Mouse (Mus musculus) limb, embryonic 13.5 days (tissue): ENCODE data around the gene Tmem117. TPM values are rescaled to one million over a fixed set of nuclear protein-coding genes. Genes with fewer than 3 reads are reported as not detected.

Experiments used
- ATAC-seq: fragments of 200-750 bp; cut with Nextera tagmentation; 2 replicates; pipeline ENCODE4 v1.8.0; 2017; ENCODE audit warnings: low read depth, moderate number of reproducible peaks, moderate TSS enrichment; ENCODE audit not compliant: low FRiP score
- H3K27ac ChIP-seq: fragments of 300-500 bp; sonication (generic); 2 replicates; pipeline ENCODE4 v1.5.1; 2015; ENCODE audit warnings: inconsistent platforms, mild to moderate bottlenecking, moderate library complexity
- H3K27me3 ChIP-seq: fragments of 300-500 bp; sonication (generic); 2 replicates; pipeline ENCODE4 v1.6.1; 2015; ENCODE audit warnings: mild to moderate bottlenecking, inconsistent platforms
- H3K36me3 ChIP-seq: fragments of 300-500 bp; sonication (generic); 2 replicates; pipeline ENCODE4 v1.6.1; 2015; ENCODE audit warnings: inconsistent platforms, mild to moderate bottlenecking, moderate library complexity
- H3K4me1 ChIP-seq: fragments of 300-500 bp; sonication (generic); 2 replicates; pipeline ENCODE4 v1.6.1; 2015; ENCODE audit warnings: inconsistent platforms
- H3K4me2 ChIP-seq: fragments of 300-500 bp; sonication (generic); replicated peaks from 2 replicates; pipeline ENCODE4 v1.6.1; 2015; ENCODE audit warnings: inconsistent platforms, mild to moderate bottlenecking, moderate library complexity
- H3K4me3 ChIP-seq: fragments of 300-500 bp; sonication (generic); 2 replicates; pipeline ENCODE4 v1.5.1; 2015; ENCODE audit warnings: moderate library complexity, mild to moderate bottlenecking, inconsistent platforms
- H3K9ac ChIP-seq: fragments of 300-500 bp; sonication (generic); 2 replicates; pipeline ENCODE4 v1.6.1; 2015; ENCODE audit warnings: mild to moderate bottlenecking, inconsistent platforms
- H3K9me3 ChIP-seq: fragments of 300-500 bp; sonication (generic); 2 replicates; pipeline ENCODE4 v1.6.1; 2016; ENCODE audit warnings: inconsistent platforms
- WGBS: fragments of 180-500 bp; shearing (Covaris S2); methylation state at CpG from one replicate; pipeline ENCODE4 v1.1.7; 2015; 5-methylcytosine and 5-hydroxymethylcytosine counted together
- polyA plus RNA-seq: library from polyadenylated mRNA; unstranded; fragments of >200 nt; fragmentation: Nextera tagmentation; extraction: Ambion mirVana; gene quantifications from 2 replicates; pipeline ENCODE4 v1.2.1, GENCODE M21; 2015

The Tmem117 gene
- polyA plus RNA-seq, 1 experiment from 2014 or later = 5.5 TPM

GRCm38 (mm10) chr15:94651350-94651749 lies 22.3 kb downstream of the Tmem117 start:
- no peaks in the 10 kb centered on the region for H3K9me3 ChIP-seq
- H3K27me3 ChIP-seq = no peaks in the 10 kb centered on the region
- 76% methylated on average over 9 of the region's 9 CpGs for WGBS
- H3K36me3 ChIP-seq = no peaks in the 10 kb centered on the region
- H3K27ac ChIP-seq = no peak overlapping the region
- no peak overlapping the region for H3K9ac ChIP-seq
- H3K4me2 ChIP-seq = no peak overlapping the region
- ATAC-seq = no peak
- peaks cover 5% of the 10 kb centered on the region for H3K4me1 ChIP-seq
- no peak overlapping the region for H3K4me3 ChIP-seq

- WGBS = 74% methylated on average over 13 of the region's 13 CpGs
- no peak overlapping the region for H3K9ac ChIP-seq
- no peaks in the 10 kb centered on the region for H3K27me3 ChIP-seq
- H3K4me1 ChIP-seq = peaks cover 5% of the 10 kb centered on the region
- no peak overlapping the region for H3K4me3 ChIP-seq
- no peak for ATAC-seq
- H3K36me3 ChIP-seq = no peaks in the 10 kb centered on the region
- H3K27ac ChIP-seq = no peak overlapping the region
- H3K4me2 ChIP-seq = no peak overlapping the region
- H3K9me3 ChIP-seq = no peaks in the 10 kb centered on the region
Measured at GRCm38 (mm10) chr15:94651969-94652842, 23.2 kb downstream of the Tmem117 start.

GRCm38 (mm10) chr15:94652843-94653206 lies 23.8 kb downstream of the Tmem117 start:
- Histone ChIP-seq H3K9ac (no peak overlapping the region), H3K4me1 (peaks cover 12% of the 10 kb centered on the region), H3K4me2 (no peak overlapping the region), H3K4me3 (no peak overlapping the region), H3K36me3 (no peaks in the 10 kb centered on the region), H3K9me3 (no peaks in the 10 kb centered on the region), H3K27me3 (no peaks in the 10 kb centered on the region), H3K27ac (no peak overlapping the region)
- no peak for ATAC-seq
- 78% methylated on average over 3 of the region's 3 CpGs for WGBS

GRCm38 (mm10) chr15:94655811-94656323 lies 26.8 kb downstream of the Tmem117 start:
- Histone ChIP-seq H3K27ac (no peak overlapping the region), H3K4me3 (no peak overlapping the region), H3K4me1 (peaks cover 34% of the 10 kb centered on the region), H3K9me3 (no peaks in the 10 kb centered on the region), H3K36me3 (no peaks in the 10 kb centered on the region), H3K4me2 (no peak overlapping the region), H3K9ac (no peak overlapping the region), H3K27me3 (no peaks in the 10 kb centered on the region)
- ATAC-seq = no peak
- 76% methylated on average over 13 of the region's 13 CpGs for WGBS

- no peak for ATAC-seq
- WGBS = 26% methylated on average over 6 of the region's 6 CpGs
- no peaks in the 10 kb centered on the region for H3K36me3 ChIP-seq
Measured at GRCm38 (mm10) chr15:94657882-94658281, 28.9 kb downstream of the Tmem117 start.

GRCm38 (mm10) chr15:94658392-94659111 lies 29.5 kb downstream of the Tmem117 start:
- Histone ChIP-seq H3K9ac (no peak overlapping the region), H3K27me3 (no peaks in the 10 kb centered on the region), H3K9me3 (no peaks in the 10 kb centered on the region), H3K4me2 (no peak overlapping the region), H3K4me1 (peaks cover 37% of the 10 kb centered on the region), H3K27ac (peak overlapping the region; percentile 67; the same call in 1 of the 2 replicates), H3K36me3 (no peaks in the 10 kb centered on the region), H3K4me3 (no peak overlapping the region)
- no peak for ATAC-seq
- 58% methylated on average over 13 of the region's 13 CpGs for whole genome bisulfite sequencing

More at GRCm38 (mm10) chr15:94657882-94658281, 28.9 kb downstream of the Tmem117 start:
- Histone ChIP-seq H3K27me3 (no peaks in the 10 kb centered on the region), H3K9ac (no peak overlapping the region), H3K4me2 (no peak overlapping the region), H3K4me1 (peaks cover 37% of the 10 kb centered on the region), H3K4me3 (no peak overlapping the region), H3K9me3 (no peaks in the 10 kb centered on the region), H3K27ac (no peak overlapping the region)

- Histone ChIP-seq H3K27ac (peak overlapping the region; percentile 67; the same call in 1 of the 2 replicates), H3K4me2 (no peak overlapping the region), H3K4me3 (no peak overlapping the region), H3K4me1 (peaks cover 37% of the 10 kb centered on the region), H3K27me3 (no peaks in the 10 kb centered on the region), H3K9me3 (no peaks in the 10 kb centered on the region), H3K9ac (no peak overlapping the region), H3K36me3 (no peaks in the 10 kb centered on the region)
- 25% methylated on average over 6 of the region's 6 CpGs for whole genome bisulfite sequencing
- ATAC-seq = no peak
Measured at GRCm38 (mm10) chr15:94659112-94659437, 30.0 kb downstream of the Tmem117 start.

GRCm38 (mm10) chr15:94660913-94661312 lies 31.9 kb downstream of the Tmem117 start:
- Histone ChIP-seq H3K9me3 (no peaks in the 10 kb centered on the region), H3K4me2 (no peak overlapping the region), H3K27ac (no peak overlapping the region), H3K9ac (no peak overlapping the region), H3K4me3 (no peak overlapping the region), H3K27me3 (no peaks in the 10 kb centered on the region), H3K4me1 (peaks cover 36% of the 10 kb centered on the region), H3K36me3 (no peaks in the 10 kb centered on the region)
- ATAC-seq = no peak
- WGBS = 19% methylated on average over 7 of the region's 7 CpGs

- Histone ChIP-seq H3K27me3 (no peaks in the 10 kb centered on the region), H3K4me3 (no peak overlapping the region), H3K4me2 (0 out of 2 replicates have a peak overlapping the region, but pooled peaks have one; percentile 21), H3K9ac (no peak overlapping the region), H3K27ac (no peak overlapping the region), H3K36me3 (no peaks in the 10 kb centered on the region), H3K9me3 (no peaks in the 10 kb centered on the region), H3K4me1 (peaks cover 33% of the 10 kb centered on the region)
- 15% methylated on average over 9 of the region's 9 CpGs for WGBS
- no peak for ATAC-seq
Measured at GRCm38 (mm10) chr15:94661398-94661797, 32.4 kb downstream of the Tmem117 start.

GRCm38 (mm10) chr15:94664612-94665011 lies 35.6 kb downstream of the Tmem117 start:
- Histone ChIP-seq H3K4me3 (no peak overlapping the region), H3K4me2 (no peak overlapping the region), H3K27me3 (no peaks in the 10 kb centered on the region), H3K4me1 (peaks cover 8% of the 10 kb centered on the region), H3K36me3 (no peaks in the 10 kb centered on the region), H3K9ac (no peak overlapping the region), H3K9me3 (no peaks in the 10 kb centered on the region), H3K27ac (no peak overlapping the region)
- ATAC-seq = no peak
- 83% methylated on average over 6 of the region's 6 CpGs for WGBS

GRCm38 (mm10) chr15:94681135-94681534 lies 52.1 kb downstream of the Tmem117 start:
- H3K9me3 ChIP-seq = no peaks in the 10 kb centered on the region
- no peak for ATAC-seq
- no peak overlapping the region for H3K27ac ChIP-seq
- no peak overlapping the region for H3K4me3 ChIP-seq
- H3K9ac ChIP-seq = no peak overlapping the region
- H3K4me1 ChIP-seq = no peaks in the 10 kb centered on the region
- H3K4me2 ChIP-seq = no peak overlapping the region
- H3K36me3 ChIP-seq = no peaks in the 10 kb centered on the region
- 64% methylated on average over 3 of the region's 3 CpGs for WGBS
- no peaks in the 10 kb centered on the region for H3K27me3 ChIP-seq

GRCm38 (mm10) chr15:94684269-94684668 lies 55.2 kb downstream of the Tmem117 start:
- Histone ChIP-seq H3K9me3 (no peaks in the 10 kb centered on the region), H3K4me2 (no peak overlapping the region), H3K4me3 (no peak overlapping the region), H3K4me1 (peaks cover 11% of the 10 kb centered on the region; the same call in 1 of the 2 replicates), H3K27me3 (no peaks in the 10 kb centered on the region), H3K36me3 (no peaks in the 10 kb centered on the region), H3K27ac (no peak overlapping the region), H3K9ac (no peak overlapping the region)
- ATAC-seq = no peak
- WGBS = 80% methylated on average over 7 of the region's 7 CpGs
